Mouse (Mus musculus): ENCODE results near the gene Fktn. TPM values are rescaled to one million over a fixed set of nuclear protein-coding genes. Genes with fewer than 3 reads are reported as not detected.
A peak's percentile ranks its signal among the peaks of the same experiment; 100 is the strongest.

Gene Fktn
- total and polyA plus RNA-seq, 2 experiments from 2014 or later: 14.6 to 14.8 TPM

DNA sequence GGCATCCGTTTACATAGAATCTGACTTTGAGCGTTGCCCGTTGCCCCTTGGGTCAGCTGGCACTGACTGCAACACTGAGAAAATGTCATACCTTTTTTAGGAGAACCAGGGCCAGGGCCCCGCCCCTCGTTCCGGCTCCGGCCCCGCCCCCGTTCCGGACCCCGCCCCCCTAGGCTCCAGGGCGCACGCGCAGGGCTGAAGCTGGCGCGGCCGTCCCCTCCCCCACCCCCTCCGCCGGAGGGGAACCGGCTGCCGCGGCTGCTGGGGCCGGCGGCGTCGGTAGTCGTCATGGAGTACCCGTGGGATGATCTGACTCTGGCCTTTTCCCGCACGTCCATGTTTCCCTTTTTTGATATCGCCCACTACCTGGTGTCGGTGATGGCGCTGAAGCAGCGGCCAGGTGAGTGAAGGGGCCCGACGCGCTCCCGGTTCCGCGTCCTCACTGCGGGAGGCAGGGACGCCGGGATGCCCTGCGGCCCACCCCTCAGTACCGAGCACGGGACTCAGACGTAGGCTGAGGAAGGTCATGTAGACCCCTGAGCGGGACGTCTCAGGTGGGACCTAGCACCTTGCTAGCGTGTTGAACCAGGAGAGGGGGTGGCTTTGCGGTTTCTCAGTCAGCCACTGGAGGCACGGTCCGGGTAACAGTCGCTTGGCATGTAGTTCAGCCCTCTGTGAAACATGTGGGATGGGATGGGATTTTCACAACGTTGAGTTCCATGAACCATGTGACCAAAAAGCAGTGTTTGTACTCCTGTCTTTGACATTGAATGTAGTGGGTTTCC, 112.2 kb downstream of the Fktn start, which contains the start of gene Tmem38b:
TSS of gene Tmem38b (plus strand) at position 225 of the 785 bp plus-strand sequence.
- no peaks in the 10 kb centered on the region for H3K27me3 ChIP-seq (ENCODE audit: insufficient read depth, low read length)
- H3K4me2 ChIP-seq (ENCODE audit: low read depth): peak within 1 kb of the TSS; percentile 80
- H3K4me1 ChIP-seq (ENCODE audit: insufficient read depth): no peaks in the 10 kb centered on the region
- H3K36me3 ChIP-seq (ENCODE audit: insufficient read depth): no peaks in the 10 kb centered on the region
- DNase-seq (peak; percentile 90), ATAC-seq (peak; percentile 95)
- H3K4me3 ChIP-seq (ENCODE audit: low read depth, low read length): peak within 1 kb of the TSS; percentile 94
- H3K27ac ChIP-seq (ENCODE audit: low read depth, low read length): peak within 1 kb of the TSS; percentile 73
- H3K9me3 ChIP-seq (ENCODE audit: low read length): no peaks in the 10 kb centered on the region
- peak within 1 kb of the TSS; percentile 81 for H3K9ac ChIP-seq
- WGBS: under 1% methylated on average over 54 of the region's 55 CpGs
- peak; percentile 60 for TF ChIP-seq CTCF (IDR thresholded peaks at IDR 0.05; ENCODE audit: low read depth)

DNA sequence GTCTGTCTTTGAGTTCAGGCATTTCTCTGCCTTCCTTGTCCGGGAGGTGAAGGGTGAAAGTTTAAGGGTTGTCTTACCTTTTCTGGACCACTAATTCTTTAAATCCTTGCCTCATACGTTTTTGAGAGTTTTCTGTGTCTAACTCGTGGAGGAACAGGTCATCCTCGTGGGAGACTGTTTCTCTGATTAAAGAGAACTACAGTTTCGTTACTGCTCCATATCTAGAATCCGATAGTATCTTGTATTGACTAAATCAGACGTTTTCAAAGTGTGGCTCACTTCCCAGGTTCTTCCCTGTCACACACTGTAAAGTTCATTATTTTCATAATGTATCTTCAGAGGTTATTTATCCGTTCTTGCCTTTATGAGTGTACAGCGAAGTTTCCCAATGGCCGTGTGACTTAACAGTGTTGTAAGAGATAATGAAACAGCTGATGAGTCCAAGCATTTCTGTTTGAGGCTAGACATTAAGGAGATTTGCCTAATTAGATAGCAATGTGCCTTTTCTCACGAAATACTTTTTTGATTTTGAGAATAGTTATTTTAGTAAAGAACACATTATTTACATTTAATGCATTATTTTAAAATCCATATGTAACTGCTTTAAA, 112.9 kb downstream of the Fktn start:
- Histone ChIP-seq H3K4me3 (ENCODE audit: low read depth, low read length) (peak overlapping the region; percentile 94), H3K27ac (ENCODE audit: low read depth, low read length) (no peak overlapping the region), H3K9me3 (ENCODE audit: low read length) (no peaks in the 10 kb centered on the region), H3K9ac (peak overlapping the region; percentile 81), H3K4me1 (ENCODE audit: insufficient read depth) (no peaks in the 10 kb centered on the region), H3K36me3 (ENCODE audit: insufficient read depth) (no peaks in the 10 kb centered on the region), H3K4me2 (ENCODE audit: low read depth) (peak overlapping the region; percentile 80), H3K27me3 (ENCODE audit: insufficient read depth, low read length) (no peaks in the 10 kb centered on the region)
- no peak for ATAC-seq
- DNase-seq: no peak
- 5% methylated on average over 11 of the region's 11 CpGs for WGBS
- TF ChIP-seq CTCF (IDR thresholded peaks at IDR 0.05; ENCODE audit: low read depth): no peak

Other genes starting within 250 kb of the Fktn start
- gene Fsd1l, start 82.5 kb upstream of the Fktn start, total RNA-seq (2014; rRNA removed): 45.2 and 48.8 TPM in 2 replicates
- 10.3 and 17.9 TPM in 2 replicates for gene Fsd1l, start 82.5 kb upstream of the Fktn start, polyA plus RNA-seq (2015; fragmentation: Nextera tagmentation; extraction: Ambion mirVana)
- 0.23 and 0.62 TPM in 2 replicates for gene Tal2, start 65.7 kb downstream of the Fktn start, total RNA-seq (2014; rRNA removed)
- gene Tal2, start 65.7 kb downstream of the Fktn start, polyA plus RNA-seq (2015; fragmentation: Nextera tagmentation; extraction: Ambion mirVana): 0.11 and 0.23 TPM in 2 replicates
- 3.6 and 4.3 TPM in 2 replicates for gene Tmem38b, start 112.0 kb downstream of the Fktn start, total RNA-seq (2014; rRNA removed)
- 4.5 and 5.4 TPM in 2 replicates for gene Tmem38b, start 112.0 kb downstream of the Fktn start, polyA plus RNA-seq (2015; fragmentation: Nextera tagmentation; extraction: Ambion mirVana)